Mouse (Mus musculus): ENCODE measurements at regions not wholly inside any gene's neighbourhood (a gene's known extent, or its start where the extent isn't known, plus 50 kb on each side); places are given as distances from the start of the nearest gene placed in this dataset.
A peak's percentile ranks its signal among the peaks of the same experiment; 100 is the strongest.
"Not testable (repeated sequence)": the region's sequence is repeated elsewhere in the genome, so short reads cannot be mapped to it uniquely, and the experiment has no call there.

GRCm38 (mm10) chr13:12940911-12941310 is 64.3 kb downstream of the Prl2c2 start:
- not testable (repeated sequence) for H3K4me2 ChIP-seq (ENCODE audit: low read depth, low read length); ATAC-seq (ENCODE audit: low read depth)

DNA sequence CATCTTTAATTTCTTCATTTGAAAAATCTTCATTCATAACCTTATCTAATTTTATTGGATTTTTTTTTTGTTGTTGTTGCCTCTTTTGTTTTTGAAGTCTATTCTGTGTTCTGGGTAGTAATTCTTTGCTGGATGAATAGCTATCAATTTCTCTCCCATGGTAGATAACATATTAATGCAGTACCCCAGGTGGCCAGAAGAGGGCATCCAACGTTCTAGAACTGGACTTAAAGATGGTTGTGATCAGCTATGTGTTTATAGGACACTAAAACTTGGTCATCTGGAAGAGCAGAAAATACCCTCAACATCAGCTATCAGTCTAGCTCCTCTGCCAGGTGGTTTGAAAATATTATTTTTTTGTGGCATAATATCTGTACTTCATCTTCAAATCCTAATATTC is 70.1 kb downstream of the Prl2c2 start:
- H3K4me2 ChIP-seq (ENCODE audit: low read depth, low read length); ATAC-seq (ENCODE audit: low read depth); H3K27ac ChIP-seq (ENCODE audit: low read depth, low read length); H3K36me3 ChIP-seq (ENCODE audit: control insufficient read depth, insufficient read depth, low read length); H3K9ac ChIP-seq (replicated peaks; ENCODE audit: low read depth, low read length); H3K4me1 ChIP-seq (ENCODE audit: control insufficient read depth, insufficient read depth, low read length); H3K4me3 ChIP-seq (ENCODE audit: low read depth, low read length); H3K27me3 ChIP-seq (ENCODE audit: control insufficient read depth, insufficient read depth, low read length): not testable (repeated sequence)
- 5% methylated on average over 1 of the region's 1 CpGs for WGBS
- H3K9me3 ChIP-seq (ENCODE audit: control insufficient read depth, low read length) = peaks cover 36% of the 10 kb centered on the region

More at GRCm38 (mm10) chr13:12940911-12941310, 64.3 kb downstream of the Prl2c2 start:
- H3K9ac ChIP-seq (replicated peaks; ENCODE audit: low read depth, low read length); H3K9me3 ChIP-seq (ENCODE audit: control insufficient read depth, low read length); H3K4me1 ChIP-seq (ENCODE audit: control insufficient read depth, insufficient read depth, low read length); H3K36me3 ChIP-seq (ENCODE audit: control insufficient read depth, insufficient read depth, low read length); H3K27ac ChIP-seq (ENCODE audit: low read depth, low read length); H3K27me3 ChIP-seq (ENCODE audit: control insufficient read depth, insufficient read depth, low read length); H3K4me3 ChIP-seq (ENCODE audit: low read depth, low read length): not testable (repeated sequence)

- H3K4me3 ChIP-seq (ENCODE audit: low read depth, low read length); H3K4me2 ChIP-seq (ENCODE audit: low read depth, low read length); H3K27ac ChIP-seq (ENCODE audit: low read depth, low read length); ATAC-seq (ENCODE audit: low read depth); H3K4me1 ChIP-seq (ENCODE audit: control insufficient read depth, insufficient read depth, low read length); H3K36me3 ChIP-seq (ENCODE audit: control insufficient read depth, insufficient read depth, low read length); H3K27me3 ChIP-seq (ENCODE audit: control insufficient read depth, insufficient read depth, low read length); H3K9ac ChIP-seq (replicated peaks; ENCODE audit: low read depth, low read length): not testable (repeated sequence)
- WGBS = 87% methylated on average over 15 of the region's 15 CpGs
- peaks cover 56% of the 10 kb centered on the region for H3K9me3 ChIP-seq (ENCODE audit: control insufficient read depth, low read length)
These were observed 73.1 kb downstream of the Prl2c2 start for GRCm38 (mm10) chr13:12931907-12932617.

GRCm38 (mm10) chr13:12930566-12930965 is 74.6 kb downstream of the Prl2c2 start:
- Histone ChIP-seq H3K4me3 (ENCODE audit: low read depth, low read length) (no peak overlapping the region), H3K36me3 (ENCODE audit: control insufficient read depth, insufficient read depth, low read length) (no peaks in the 10 kb centered on the region), H3K9ac (replicated peaks; ENCODE audit: low read depth, low read length) (no peak overlapping the region), H3K9me3 (ENCODE audit: control insufficient read depth, low read length) (peaks cover 71% of the 10 kb centered on the region), H3K4me2 (ENCODE audit: low read depth, low read length) (no peak overlapping the region), H3K4me1 (ENCODE audit: control insufficient read depth, insufficient read depth, low read length) (no peaks in the 10 kb centered on the region), H3K27ac (ENCODE audit: low read depth, low read length) (no peak overlapping the region), H3K27me3 (ENCODE audit: control insufficient read depth, insufficient read depth, low read length) (no peaks in the 10 kb centered on the region)
- no peak for ATAC-seq (ENCODE audit: low read depth)
- WGBS = 83% methylated on average over 5 of the region's 5 CpGs

- no peak overlapping the region for H3K9ac ChIP-seq (replicated peaks; ENCODE audit: low read depth, low read length)
- 92% methylated on average over 5 of the region's 5 CpGs for WGBS
- H3K9me3 ChIP-seq (ENCODE audit: control insufficient read depth, low read length) = peaks cover 72% of the 10 kb centered on the region
- no peak overlapping the region for H3K4me2 ChIP-seq (ENCODE audit: low read depth, low read length)
- H3K36me3 ChIP-seq (ENCODE audit: control insufficient read depth, insufficient read depth, low read length) = no peaks in the 10 kb centered on the region
- H3K4me1 ChIP-seq (ENCODE audit: control insufficient read depth, insufficient read depth, low read length) = no peaks in the 10 kb centered on the region
- no peak overlapping the region for H3K27ac ChIP-seq (ENCODE audit: low read depth, low read length)
- H3K4me3 ChIP-seq (ENCODE audit: low read depth, low read length) = no peak overlapping the region
- no peaks in the 10 kb centered on the region for H3K27me3 ChIP-seq (ENCODE audit: control insufficient read depth, insufficient read depth, low read length)
- no peak for ATAC-seq (ENCODE audit: low read depth)
These were observed 75.4 kb downstream of the Prl2c2 start for GRCm38 (mm10) chr13:12929806-12930205.

GRCm38 (mm10) chr13:12927587-12928345 is 77.4 kb downstream of the Prl2c2 start:
- Histone ChIP-seq H3K4me2 (ENCODE audit: low read depth, low read length) (no peak overlapping the region), H3K9me3 (ENCODE audit: control insufficient read depth, low read length) (peaks cover 68% of the 10 kb centered on the region), H3K27ac (ENCODE audit: low read depth, low read length) (no peak overlapping the region), H3K4me1 (ENCODE audit: control insufficient read depth, insufficient read depth, low read length) (no peaks in the 10 kb centered on the region), H3K27me3 (ENCODE audit: control insufficient read depth, insufficient read depth, low read length) (no peaks in the 10 kb centered on the region), H3K4me3 (ENCODE audit: low read depth, low read length) (no peak overlapping the region), H3K9ac (replicated peaks; ENCODE audit: low read depth, low read length) (no peak overlapping the region), H3K36me3 (ENCODE audit: control insufficient read depth, insufficient read depth, low read length) (no peaks in the 10 kb centered on the region)
- WGBS = 91% methylated on average over 15 of the region's 15 CpGs
- no peak for ATAC-seq (ENCODE audit: low read depth)

- no peak overlapping the region for H3K9ac ChIP-seq (replicated peaks; ENCODE audit: low read depth, low read length)
- WGBS = 91% methylated on average over 14 of the region's 14 CpGs
- H3K27ac ChIP-seq (ENCODE audit: low read depth, low read length) = no peak overlapping the region
- no peaks in the 10 kb centered on the region for H3K27me3 ChIP-seq (ENCODE audit: control insufficient read depth, insufficient read depth, low read length)
- no peak overlapping the region for H3K4me3 ChIP-seq (ENCODE audit: low read depth, low read length)
- H3K4me2 ChIP-seq (ENCODE audit: low read depth, low read length) = no peak overlapping the region
- no peaks in the 10 kb centered on the region for H3K4me1 ChIP-seq (ENCODE audit: control insufficient read depth, insufficient read depth, low read length)
- no peaks in the 10 kb centered on the region for H3K36me3 ChIP-seq (ENCODE audit: control insufficient read depth, insufficient read depth, low read length)
- 0 out of 2 replicates have a peak, but pooled peaks have one; percentile 7 for ATAC-seq (ENCODE audit: low read depth)
- H3K9me3 ChIP-seq (ENCODE audit: control insufficient read depth, low read length) = peaks cover 57% of the 10 kb centered on the region
These were observed 79.6 kb downstream of the Prl2c2 start for GRCm38 (mm10) chr13:12925604-12926003.

- 88% methylated on average over 5 of the region's 5 CpGs for WGBS
- peaks cover 21% of the 10 kb centered on the region for H3K9me3 ChIP-seq (ENCODE audit: control insufficient read depth, low read length)
- ATAC-seq (ENCODE audit: low read depth) = no peak; the same call in 1 of the 2 replicates
These were observed 92.3 kb downstream of the Prl2c2 start for GRCm38 (mm10) chr13:12912902-12913301.

GRCm38 (mm10) chr13:12906151-12906550 is 99.0 kb downstream of the Prl2c2 start:
- Histone ChIP-seq H3K4me1 (ENCODE audit: control insufficient read depth, insufficient read depth, low read length) (no peaks in the 10 kb centered on the region), H3K4me3 (ENCODE audit: low read depth, low read length) (no peak overlapping the region), H3K9me3 (ENCODE audit: control insufficient read depth, low read length) (peaks cover 20% of the 10 kb centered on the region), H3K4me2 (ENCODE audit: low read depth, low read length) (no peak overlapping the region), H3K9ac (replicated peaks; ENCODE audit: low read depth, low read length) (no peak overlapping the region), H3K27ac (ENCODE audit: low read depth, low read length) (no peak overlapping the region), H3K36me3 (ENCODE audit: control insufficient read depth, insufficient read depth, low read length) (no peaks in the 10 kb centered on the region), H3K27me3 (ENCODE audit: control insufficient read depth, insufficient read depth, low read length) (no peaks in the 10 kb centered on the region)
- no peak for ATAC-seq (ENCODE audit: low read depth)

More at GRCm38 (mm10) chr13:12912902-12913301, 92.3 kb downstream of the Prl2c2 start:
- Histone ChIP-seq H3K27me3 (ENCODE audit: control insufficient read depth, insufficient read depth, low read length) (no peaks in the 10 kb centered on the region), H3K27ac (ENCODE audit: low read depth, low read length) (no peak overlapping the region), H3K4me1 (ENCODE audit: control insufficient read depth, insufficient read depth, low read length) (no peaks in the 10 kb centered on the region), H3K9ac (replicated peaks; ENCODE audit: low read depth, low read length) (no peak overlapping the region), H3K36me3 (ENCODE audit: control insufficient read depth, insufficient read depth, low read length) (no peaks in the 10 kb centered on the region), H3K4me2 (ENCODE audit: low read depth, low read length) (no peak overlapping the region), H3K4me3 (ENCODE audit: low read depth, low read length) (no peak overlapping the region)
